Mouse (Mus musculus) kidney, adult 10 weeks (tissue): ENCODE measurements around the gene Olfr494. TPM values are rescaled to one million over a fixed set of nuclear protein-coding genes. Genes with fewer than 3 reads are reported as not detected.

ENCODE experiments used
- polyA plus RNA-seq: library from polyadenylated mRNA; stranded (reverse); fragments of 350-450 nt; fragmentation: Illumina TruSeq; extraction: RNeasy Lipid Tissue Mini Kit (QIAGEN cat#74804); gene quantifications from one replicate; pipeline ENCODE4 v1.2.3, GENCODE M21; 2014; ENCODE audit warnings: low read depth, low replicate concordance

Olfr494 gene
- polyA plus RNA-seq: not detected

GRCm38 (mm10) chr7:108365035-108365434 is at the start of gene Olfr494:
TSS of gene Olfr494 (plus strand) at chr7:108365335.

GRCm38 (mm10) chr7:108323574-108323973 is 41.6 kb upstream of the Olfr494 start, which contains the start of gene Olfr492:
TSS of gene Olfr492 (minus strand) at chr7:108323674.

DNA sequence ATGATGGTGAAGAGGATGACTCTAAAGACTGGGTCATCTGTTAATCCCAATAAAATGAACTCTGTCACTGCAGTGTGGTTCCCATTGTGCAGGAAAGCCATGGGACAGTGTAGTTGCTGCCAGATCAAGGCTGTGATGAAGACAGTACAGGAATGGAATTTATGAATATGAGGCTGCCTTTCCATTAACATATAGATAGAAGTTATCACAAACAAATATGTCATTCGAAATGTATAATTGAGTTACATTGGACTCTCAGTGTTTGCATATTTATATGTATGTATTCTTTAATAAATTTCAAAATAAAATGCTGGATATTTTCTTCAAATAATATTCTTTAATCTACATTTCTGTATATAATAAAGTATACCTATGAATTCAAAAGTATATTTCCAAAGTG is 18.3 kb upstream of the Olfr494 start, which contains the start of gene Olfr493:
TSS of gene Olfr493 (minus strand) at position 101 of the 400 bp plus-strand sequence.

DNA sequence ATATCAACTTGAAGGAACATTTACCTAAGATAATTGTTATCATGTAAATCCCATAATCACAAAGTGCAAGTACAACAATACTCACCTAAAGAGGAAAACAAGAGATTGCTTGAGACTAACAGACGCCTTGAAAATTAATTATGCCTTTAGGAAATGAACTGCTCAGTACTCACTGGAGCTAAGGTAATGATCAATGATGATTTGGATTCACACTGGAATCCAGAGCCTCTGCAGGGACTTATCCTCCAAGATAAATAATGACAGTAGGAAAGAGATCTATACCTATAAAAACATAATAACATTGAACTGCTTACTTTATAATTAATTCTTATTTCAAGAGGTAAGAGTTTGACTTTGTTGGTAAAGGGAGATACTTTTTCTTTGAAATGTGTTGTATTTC is 27.7 kb downstream of the Olfr494 start, which contains the start of gene Olfr495:
TSS of gene Olfr495 (plus strand) at position 301 of the 400 bp plus-strand sequence.

Other genes with a start within 250 kb of the Olfr494 start
- not detected for gene Olfr484, start 237.9 kb upstream of the Olfr494 start, polyA plus RNA-seq
- gene Olfr485, start 205.5 kb upstream of the Olfr494 start, polyA plus RNA-seq: not detected
- gene Olfr486, start 192.6 kb upstream of the Olfr494 start, polyA plus RNA-seq: not detected
- gene Olfr487, start 150.7 kb upstream of the Olfr494 start, polyA plus RNA-seq: not detected
- not detected for gene Olfr488, start 107.0 kb upstream of the Olfr494 start, polyA plus RNA-seq
- not detected for gene Olfr490, start 76.4 kb upstream of the Olfr494 start, polyA plus RNA-seq
- gene Olfr491, start 51.9 kb upstream of the Olfr494 start, polyA plus RNA-seq: not detected
- not detected for gene Olfr492, start 41.7 kb upstream of the Olfr494 start, polyA plus RNA-seq
- not detected for gene Olfr493, start 18.4 kb upstream of the Olfr494 start, polyA plus RNA-seq
- not detected for gene Olfr495, start 27.8 kb downstream of the Olfr494 start, polyA plus RNA-seq
- not detected for gene Olfr497, start 55.1 kb downstream of the Olfr494 start, polyA plus RNA-seq
- gene Olfr498, start 100.0 kb downstream of the Olfr494 start, polyA plus RNA-seq: not detected
- gene Olfr502, start 159.7 kb downstream of the Olfr494 start, polyA plus RNA-seq: not detected
- not detected for gene Olfr503, start 179.2 kb downstream of the Olfr494 start, polyA plus RNA-seq
- not detected for gene Olfr504, start 200.5 kb downstream of the Olfr494 start, polyA plus RNA-seq
- gene Olfr506, start 245.5 kb downstream of the Olfr494 start, polyA plus RNA-seq: not detected